13 mouse cellular contexts compared by ENCODE assay signal in the genomic region with DNA sequence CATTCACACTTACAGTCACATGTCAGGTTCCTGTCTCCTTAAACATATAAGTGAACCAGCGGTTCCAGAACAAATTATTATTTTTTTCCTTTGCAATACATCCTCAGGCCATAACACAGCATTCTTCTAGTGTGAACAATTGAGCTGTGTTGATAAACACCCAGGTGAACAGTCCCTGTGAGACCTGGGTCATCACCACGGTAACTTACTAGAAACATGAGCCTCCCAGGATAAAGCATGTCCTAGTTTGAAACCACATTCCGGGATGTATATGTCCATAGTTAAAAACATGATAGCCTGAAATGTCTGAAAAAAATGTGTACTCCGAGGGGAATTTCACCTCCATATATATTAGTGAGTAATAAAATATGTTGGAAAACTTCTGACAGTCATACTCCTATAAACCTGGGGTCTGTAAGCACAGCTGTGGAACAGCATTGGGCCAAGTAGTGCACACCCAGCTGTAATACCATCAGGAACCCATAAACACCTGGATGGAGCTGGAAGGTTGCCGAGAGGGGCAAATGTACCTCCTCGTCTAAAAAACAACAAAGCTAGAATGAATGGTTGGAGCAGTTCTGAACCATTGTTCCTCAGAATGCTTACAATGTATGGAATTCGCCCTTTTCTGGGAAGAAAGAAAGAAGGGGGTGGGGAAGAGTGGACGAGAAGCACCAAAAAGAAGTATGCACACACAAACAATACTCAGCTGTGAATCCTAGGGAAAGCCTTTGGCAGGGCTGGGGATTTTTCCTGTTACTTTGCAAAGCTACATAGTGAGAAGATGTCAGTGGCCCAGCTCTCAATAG.
"Had no signal": no experiment of that assay in that cellular context is flagged by ENCODE, and none has a peak within 500 bp of the region (broad histone marks: within the 10 kb centered on the region; RNA-seq: fewer than 3 reads in every experiment).

No protein-coding gene starts in this region.

- H3K4me2 ChIP-seq: liver, embryonic 12.5 days; lung, embryonic 14.5 days; neural tube, embryonic 15.5 days had no signal

- H3K4me1 ChIP-seq: liver, embryonic 12.5 days; midbrain, embryonic 10.5 days; neural tube, embryonic 15.5 days had no signal

- H3K36me3 ChIP-seq: liver, embryonic 12.5 days; midbrain, embryonic 10.5 days; neural tube, embryonic 15.5 days had no signal

- H3K27me3 ChIP-seq: liver, embryonic 12.5 days; neural tube, embryonic 15.5 days had no signal

- H3K9ac ChIP-seq: liver, embryonic 12.5 days; lung, embryonic 14.5 days; neural tube, embryonic 15.5 days had no signal

- ATAC-seq: liver, embryonic 12.5 days had no signal

- H3K4me3 ChIP-seq: liver, embryonic 12.5 days; midbrain, embryonic 10.5 days; myocyte; neural tube, embryonic 15.5 days had no signal

- DNase-seq: kidney, adult 18-20 months; kidney, postnatal 14 days; left cerebral cortex, postnatal 4 days; lung, embryonic 14.5 days; lung, postnatal 10 days; lung, postnatal 4 days; midbrain, embryonic 14.5 days; thymus, adult 18-20 months; thymus, postnatal 36 days had no signal

- H3K27ac ChIP-seq: liver, embryonic 12.5 days; midbrain, embryonic 10.5 days; neural tube, embryonic 15.5 days had no signal

- H3K9me3 ChIP-seq: liver, embryonic 12.5 days; neural tube, embryonic 15.5 days had no signal
